Mouse (Mus musculus) spleen, postnatal 14 days (tissue): ENCODE data around the gene Crhr2.

Source experiments
- DNase-seq, 2 experiments: peaks; one replicate each; pipeline ENCODE4 v3.0.0; 2021 to 2022; ENCODE audit warnings: low spot score in 2 of 2

The Crhr2 gene

GRCm38 (mm10) chr6:55045326-55045725, 87.5 kb downstream of the Crhr2 start:
- no peak for DNase-seq

DNA sequence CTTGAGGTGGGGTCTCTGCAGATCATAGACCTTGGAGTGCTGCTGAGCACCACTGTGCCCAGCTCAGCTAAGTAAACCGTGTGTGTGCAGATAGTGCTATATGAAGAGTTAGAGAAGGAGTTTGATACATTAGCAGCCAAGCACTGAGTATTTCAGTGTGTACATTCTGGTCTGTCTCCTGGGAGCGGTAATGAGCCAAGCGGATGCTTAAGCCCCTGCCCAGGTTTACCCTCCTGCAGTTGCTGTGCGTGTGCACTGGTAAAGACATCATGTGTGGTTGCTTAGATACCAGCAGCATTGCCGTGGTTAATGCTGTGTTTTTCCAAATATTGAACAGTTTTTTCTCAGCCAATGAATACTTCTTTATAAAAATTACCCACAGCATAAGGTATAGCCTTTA, 88.3 kb downstream of the Crhr2 start:
- no peak for DNase-seq

DNA sequence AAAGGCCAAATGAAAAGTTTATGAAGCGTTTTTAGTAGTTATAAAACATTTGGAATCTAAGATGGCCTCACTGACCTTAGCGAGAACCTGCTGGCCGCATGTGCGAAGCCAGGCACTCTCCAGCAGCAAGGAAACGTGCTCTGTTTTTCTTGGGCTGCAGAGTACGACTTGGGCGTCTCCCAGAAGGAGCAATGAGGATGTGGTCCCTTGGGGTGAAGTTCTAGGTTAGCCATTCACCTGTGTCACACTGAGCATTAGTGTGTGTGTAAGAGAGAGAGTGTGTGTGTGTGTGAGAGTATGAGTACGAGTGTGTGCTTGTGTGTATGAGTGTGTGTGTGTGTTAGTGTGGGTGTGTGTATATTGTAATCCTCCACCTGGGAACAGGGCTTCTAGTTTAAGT, 89.6 kb downstream of the Crhr2 start:
- DNase-seq, result no peak
